Mouse (Mus musculus): ENCODE data around the gene Tgfbr3. TPM values are rescaled to one million over a fixed set of nuclear protein-coding genes. Genes with fewer than 3 reads are reported as not detected.
A peak's percentile ranks its signal among the peaks of the same experiment; 100 is the strongest.

The Tgfbr3 gene
- polyA plus RNA-seq, 1 experiment from 2014 or later, result 2.2 TPM

DNA sequence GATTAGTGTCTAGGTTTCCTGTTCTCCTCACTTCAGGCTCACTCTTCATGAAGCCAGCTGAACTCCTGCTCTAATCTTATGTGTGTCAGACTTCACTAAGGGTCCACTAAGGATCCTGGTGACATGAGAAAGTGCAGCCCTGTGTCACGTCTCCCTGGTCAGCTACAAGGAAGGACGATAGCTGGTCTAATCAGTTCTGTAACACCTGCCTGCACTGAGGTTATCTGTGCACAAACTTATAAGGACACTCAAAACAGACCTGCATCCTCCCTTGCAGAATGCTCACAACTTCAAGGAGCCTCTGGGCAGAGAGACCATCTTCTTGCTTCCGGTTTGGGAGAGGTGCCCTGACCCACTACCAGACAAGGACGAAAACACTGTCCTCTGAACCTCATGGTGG is 107.6 kb downstream of the Tgfbr3 start:
- no peak for DNase-seq (ENCODE audit: low spot score)
- 92% methylated on average over 4 of the region's 4 CpGs for WGBS
- H3K4me3 ChIP-seq (ENCODE audit: low read depth, low read length), result no peak overlapping the region

DNA sequence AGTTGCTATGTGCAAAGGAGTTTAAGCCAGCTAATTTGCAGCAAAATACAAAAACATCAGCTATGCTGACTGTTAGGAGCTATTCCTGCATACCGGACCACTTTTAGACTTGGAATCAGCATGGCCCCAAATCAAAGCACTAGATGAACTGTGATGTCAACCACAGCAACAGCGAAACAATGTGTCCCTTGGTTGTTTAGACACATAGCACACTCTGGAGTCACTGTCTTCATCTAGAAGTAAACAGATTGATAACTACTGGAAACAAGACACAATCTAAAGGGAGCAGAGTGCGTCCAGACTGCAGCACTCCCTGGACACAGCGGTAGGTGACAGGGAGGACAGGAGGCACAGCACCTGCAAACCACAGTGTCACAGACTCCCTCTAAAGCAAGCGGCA is 110.2 kb downstream of the Tgfbr3 start:
- H3K4me1 ChIP-seq (ENCODE audit: control insufficient read depth, insufficient read depth, low read length), result no peaks in the 10 kb centered on the region; the same call in 1 of the 2 replicates
- 89% methylated on average over 5 of the region's 5 CpGs for WGBS

More for the DNA sequence above, 107.6 kb downstream of the Tgfbr3 start:
- no peak overlapping the region for H3K9ac ChIP-seq (ENCODE audit: low read length)
- H3K9me3 ChIP-seq (replicated peaks; ENCODE audit: control insufficient read depth, low read length), result no peaks in the 10 kb centered on the region
- H3K36me3 ChIP-seq (ENCODE audit: control insufficient read depth, insufficient read depth, low read length), result no peaks in the 10 kb centered on the region
- no peaks in the 10 kb centered on the region; the same call in 1 of the 2 replicates for H3K4me1 ChIP-seq (ENCODE audit: control insufficient read depth, insufficient read depth, low read length)
- H3K27me3 ChIP-seq (replicated peaks; ENCODE audit: control insufficient read depth, insufficient read depth, low read length), result no peaks in the 10 kb centered on the region
- H3K27ac ChIP-seq (ENCODE audit: low read depth, low read length), result no peak overlapping the region
- H3K4me2 ChIP-seq (ENCODE audit: low read length), result no peak overlapping the region
- no peak for ATAC-seq

DNA sequence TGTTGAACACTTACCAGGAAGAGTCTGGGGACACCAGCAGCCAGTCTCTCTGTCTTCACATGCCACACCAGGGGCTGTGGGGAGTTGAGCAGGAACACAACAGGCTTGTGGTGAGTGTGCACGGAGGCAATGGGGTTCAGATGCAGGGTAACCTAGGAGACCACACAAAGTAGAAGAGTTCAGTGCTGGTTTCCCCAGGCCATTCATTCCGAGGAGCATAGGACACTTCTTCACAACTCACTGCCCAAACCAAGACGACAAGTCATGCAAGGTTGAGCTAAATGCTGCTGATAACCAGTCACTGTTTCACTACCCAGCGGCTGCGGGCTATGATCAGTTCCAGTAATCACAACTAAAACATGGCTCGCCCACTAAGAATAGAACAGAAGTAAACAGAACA is 111.6 kb downstream of the Tgfbr3 start:
- H3K27ac ChIP-seq (ENCODE audit: low read depth, low read length), result no peak overlapping the region
- no peak for ATAC-seq
- no peak for DNase-seq (ENCODE audit: low spot score)
- H3K4me3 ChIP-seq (ENCODE audit: low read depth, low read length), result no peak overlapping the region
- no peaks in the 10 kb centered on the region for H3K27me3 ChIP-seq (replicated peaks; ENCODE audit: control insufficient read depth, insufficient read depth, low read length)
- H3K9me3 ChIP-seq (replicated peaks; ENCODE audit: control insufficient read depth, low read length), result no peaks in the 10 kb centered on the region
- no peak overlapping the region for H3K9ac ChIP-seq (ENCODE audit: low read length)
- H3K4me2 ChIP-seq (ENCODE audit: low read length), result no peak overlapping the region
- H3K4me1 ChIP-seq (ENCODE audit: control insufficient read depth, insufficient read depth, low read length), result no peaks in the 10 kb centered on the region; the same call in 1 of the 2 replicates
- WGBS, result 60% methylated on average over 6 of the region's 6 CpGs
- no peaks in the 10 kb centered on the region for H3K36me3 ChIP-seq (ENCODE audit: control insufficient read depth, insufficient read depth, low read length)

More for the DNA sequence above, 110.2 kb downstream of the Tgfbr3 start:
- Histone ChIP-seq H3K4me2 (ENCODE audit: low read length) (no peak overlapping the region), H3K9me3 (replicated peaks; ENCODE audit: control insufficient read depth, low read length) (no peaks in the 10 kb centered on the region), H3K36me3 (ENCODE audit: control insufficient read depth, insufficient read depth, low read length) (no peaks in the 10 kb centered on the region), H3K9ac (ENCODE audit: low read length) (no peak overlapping the region), H3K27ac (ENCODE audit: low read depth, low read length) (no peak overlapping the region), H3K27me3 (replicated peaks; ENCODE audit: control insufficient read depth, insufficient read depth, low read length) (no peaks in the 10 kb centered on the region), H3K4me3 (ENCODE audit: low read depth, low read length) (no peak overlapping the region)
- no peak for ATAC-seq
- no peak for DNase-seq (ENCODE audit: low spot score)

DNA sequence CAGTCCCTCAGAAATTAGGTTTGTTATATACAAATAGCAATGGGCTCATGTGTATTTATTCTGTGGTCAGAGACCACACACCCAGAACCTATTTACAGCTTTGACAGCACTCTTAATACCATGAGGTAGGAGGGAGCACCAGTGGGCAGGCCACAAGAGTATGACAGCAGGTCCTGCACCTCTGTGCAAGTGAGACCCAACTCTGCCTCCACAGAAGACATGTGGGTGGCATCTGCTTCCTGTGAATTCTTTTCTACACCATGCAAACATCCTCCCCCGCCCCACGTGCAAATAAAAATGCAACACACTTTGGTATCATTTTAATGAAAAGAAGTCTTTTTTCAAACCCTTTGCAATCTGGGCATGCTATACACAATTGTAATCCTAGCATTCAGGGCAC is 112.2 kb downstream of the Tgfbr3 start:
- H3K27me3 ChIP-seq (replicated peaks; ENCODE audit: control insufficient read depth, insufficient read depth, low read length), result no peaks in the 10 kb centered on the region
- no peaks in the 10 kb centered on the region; the same call in 1 of the 2 replicates for H3K4me1 ChIP-seq (ENCODE audit: control insufficient read depth, insufficient read depth, low read length)
- ATAC-seq (no peak), DNase-seq (ENCODE audit: low spot score) (no peak)
- H3K4me3 ChIP-seq (ENCODE audit: low read depth, low read length), result no peak overlapping the region
- 72% methylated on average over 2 of the region's 2 CpGs for WGBS
- H3K36me3 ChIP-seq (ENCODE audit: control insufficient read depth, insufficient read depth, low read length), result no peaks in the 10 kb centered on the region
- no peak overlapping the region for H3K4me2 ChIP-seq (ENCODE audit: low read length)
- H3K9ac ChIP-seq (ENCODE audit: low read length), result no peak overlapping the region
- H3K27ac ChIP-seq (ENCODE audit: low read depth, low read length), result no peak overlapping the region
- H3K9me3 ChIP-seq (replicated peaks; ENCODE audit: control insufficient read depth, low read length), result no peaks in the 10 kb centered on the region

DNA sequence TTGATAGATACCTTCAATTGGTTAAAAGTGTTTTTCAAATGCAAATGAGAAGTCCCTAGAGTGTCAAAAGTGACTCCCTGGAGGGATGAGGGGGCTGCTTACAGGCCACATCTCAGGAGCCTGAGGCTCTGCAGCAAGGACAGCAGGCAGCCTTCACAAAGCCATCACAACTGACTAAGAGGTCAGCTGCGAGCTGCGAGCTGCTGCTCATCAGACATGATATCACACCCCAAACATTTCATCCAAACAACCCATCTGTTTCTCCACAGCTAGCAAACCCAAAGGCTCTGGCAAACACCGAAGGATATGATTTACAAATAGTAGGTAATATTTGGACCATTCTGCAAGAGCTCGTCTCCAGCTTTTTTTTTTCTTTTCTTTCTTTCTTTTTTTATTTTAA is 112.6 kb downstream of the Tgfbr3 start:
- Histone ChIP-seq H3K27me3 (replicated peaks; ENCODE audit: control insufficient read depth, insufficient read depth, low read length) (no peaks in the 10 kb centered on the region), H3K9ac (ENCODE audit: low read length) (no peak overlapping the region), H3K9me3 (replicated peaks; ENCODE audit: control insufficient read depth, low read length) (no peaks in the 10 kb centered on the region), H3K4me3 (ENCODE audit: low read depth, low read length) (no peak overlapping the region), H3K4me2 (ENCODE audit: low read length) (no peak overlapping the region), H3K27ac (ENCODE audit: low read depth, low read length) (no peak overlapping the region), H3K4me1 (ENCODE audit: control insufficient read depth, insufficient read depth, low read length) (no peaks in the 10 kb centered on the region; the same call in 1 of the 2 replicates), H3K36me3 (ENCODE audit: control insufficient read depth, insufficient read depth, low read length) (no peaks in the 10 kb centered on the region)
- ATAC-seq (no peak), DNase-seq (ENCODE audit: low spot score) (no peak)
- WGBS, result 38% methylated on average over 4 of the region's 4 CpGs

DNA sequence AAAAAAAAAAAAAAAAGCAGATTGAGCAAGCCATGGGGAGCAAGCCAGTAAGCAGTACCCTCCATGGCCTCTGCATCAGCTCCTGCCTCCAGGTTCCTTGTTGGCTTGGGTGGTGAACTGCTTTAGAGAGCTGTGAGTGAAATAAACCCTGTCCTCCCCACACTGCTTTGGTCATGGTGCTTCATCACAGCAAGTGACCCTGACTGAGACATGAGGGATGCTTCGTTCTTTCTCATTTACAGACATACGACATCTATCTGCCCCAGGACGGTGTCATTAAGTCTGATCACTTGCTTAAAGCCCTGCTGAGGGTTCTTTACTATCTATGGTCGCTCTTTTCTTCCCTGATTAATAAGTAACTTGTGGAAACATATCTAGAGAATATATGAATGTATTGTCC is 113.2 kb downstream of the Tgfbr3 start:
- Histone ChIP-seq H3K9me3 (replicated peaks; ENCODE audit: control insufficient read depth, low read length) (no peaks in the 10 kb centered on the region), H3K4me3 (ENCODE audit: low read depth, low read length) (no peak overlapping the region), H3K4me2 (ENCODE audit: low read length) (no peak overlapping the region), H3K27ac (ENCODE audit: low read depth, low read length) (no peak overlapping the region), H3K4me1 (ENCODE audit: control insufficient read depth, insufficient read depth, low read length) (no peaks in the 10 kb centered on the region; the same call in 1 of the 2 replicates), H3K36me3 (ENCODE audit: control insufficient read depth, insufficient read depth, low read length) (no peaks in the 10 kb centered on the region), H3K27me3 (replicated peaks; ENCODE audit: control insufficient read depth, insufficient read depth, low read length) (no peaks in the 10 kb centered on the region), H3K9ac (ENCODE audit: low read length) (no peak overlapping the region)
- DNase-seq (ENCODE audit: low spot score) (no peak), ATAC-seq (no peak)
- WGBS, result 88% methylated on average over 4 of the region's 4 CpGs

DNA sequence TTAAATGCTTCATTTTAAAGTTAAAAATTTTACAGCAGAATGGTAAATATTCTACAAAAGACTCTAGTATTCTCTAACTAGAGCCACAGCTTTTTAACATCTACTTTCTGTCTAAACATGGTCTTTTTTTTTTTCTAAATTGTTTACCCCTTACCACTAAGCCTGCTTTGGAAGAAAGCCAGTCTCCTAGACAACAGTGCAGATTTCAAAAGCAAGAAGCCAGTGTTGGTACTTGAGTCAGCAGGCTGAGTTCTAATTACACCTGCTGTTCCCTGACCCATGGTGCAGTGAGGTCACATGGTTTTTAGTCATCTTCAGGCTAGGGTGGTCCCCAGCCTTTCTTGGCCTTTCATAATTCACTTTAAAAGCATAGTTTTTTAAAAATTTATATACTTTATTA is 115.2 kb downstream of the Tgfbr3 start:
- H3K9me3 ChIP-seq (replicated peaks; ENCODE audit: control insufficient read depth, low read length), result no peaks in the 10 kb centered on the region
- no peak overlapping the region for H3K4me2 ChIP-seq (ENCODE audit: low read length)
- DNase-seq (ENCODE audit: low spot score) (peak; percentile 72), ATAC-seq (no peak)
- H3K27me3 ChIP-seq (replicated peaks; ENCODE audit: control insufficient read depth, insufficient read depth, low read length), result no peaks in the 10 kb centered on the region
- no peak overlapping the region for H3K4me3 ChIP-seq (ENCODE audit: low read depth, low read length)
- H3K36me3 ChIP-seq (ENCODE audit: control insufficient read depth, insufficient read depth, low read length), result no peaks in the 10 kb centered on the region
- H3K27ac ChIP-seq (ENCODE audit: low read depth, low read length), result no peak overlapping the region
- H3K4me1 ChIP-seq (ENCODE audit: control insufficient read depth, insufficient read depth, low read length), result no peaks in the 10 kb centered on the region; the same call in 1 of the 2 replicates
- no peak overlapping the region for H3K9ac ChIP-seq (ENCODE audit: low read length)

DNA sequence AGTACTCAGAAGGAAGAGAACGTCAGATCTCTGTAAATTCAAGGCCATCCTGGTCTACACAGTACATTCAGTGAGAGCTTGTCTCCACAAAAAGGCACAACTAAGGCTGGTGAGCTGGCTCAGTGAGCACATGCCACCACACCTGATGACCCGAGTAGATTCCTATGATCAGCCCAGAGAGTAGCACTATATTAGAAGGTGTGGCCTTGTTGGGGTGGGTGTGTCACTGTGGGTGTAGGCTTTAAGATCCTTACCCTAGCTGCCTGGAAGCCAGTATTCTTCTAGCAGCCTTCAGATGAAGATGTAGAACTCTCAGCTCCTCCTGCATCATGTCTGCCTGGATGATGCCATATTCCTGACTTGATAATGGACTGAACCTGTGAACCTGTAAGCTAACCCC is 115.9 kb downstream of the Tgfbr3 start:
- no peaks in the 10 kb centered on the region for H3K9me3 ChIP-seq (replicated peaks; ENCODE audit: control insufficient read depth, low read length)
- ATAC-seq, result no peak
- no peak overlapping the region for H3K9ac ChIP-seq (ENCODE audit: low read length)
- no peaks in the 10 kb centered on the region; the same call in 1 of the 2 replicates for H3K4me1 ChIP-seq (ENCODE audit: control insufficient read depth, insufficient read depth, low read length)
- H3K4me2 ChIP-seq (ENCODE audit: low read length), result no peak overlapping the region
- no peak overlapping the region for H3K4me3 ChIP-seq (ENCODE audit: low read depth, low read length)
- H3K27me3 ChIP-seq (replicated peaks; ENCODE audit: control insufficient read depth, insufficient read depth, low read length), result no peaks in the 10 kb centered on the region
- DNase-seq (ENCODE audit: low spot score), result no peak
- 81% methylated on average over 2 of the region's 2 CpGs for WGBS
- no peaks in the 10 kb centered on the region for H3K36me3 ChIP-seq (ENCODE audit: control insufficient read depth, insufficient read depth, low read length)
- H3K27ac ChIP-seq (ENCODE audit: low read depth, low read length), result no peak overlapping the region

DNA sequence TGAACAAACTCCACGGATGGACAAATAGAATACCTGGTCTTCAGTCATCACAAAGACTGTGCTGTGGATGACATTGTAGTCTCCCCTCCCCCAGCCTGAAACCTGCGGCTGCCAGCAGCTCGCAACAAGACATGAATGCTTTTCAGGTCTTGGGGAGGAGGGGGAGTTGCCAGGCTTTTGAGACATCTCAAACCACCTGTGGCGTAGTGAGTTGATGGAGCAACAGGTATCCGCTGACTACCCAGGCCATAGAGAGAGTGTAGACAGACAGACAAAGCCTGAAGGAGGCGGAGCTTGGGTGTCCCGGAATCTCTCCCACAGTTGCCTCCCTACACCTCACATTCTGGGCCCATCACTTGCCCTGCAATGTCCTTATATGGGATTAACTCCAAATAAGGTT is 117.6 kb downstream of the Tgfbr3 start:
- WGBS, result 60% methylated on average over 7 of the region's 7 CpGs
- peaks cover 11% of the 10 kb centered on the region for H3K4me1 ChIP-seq (ENCODE audit: control insufficient read depth, insufficient read depth, low read length)
- H3K9ac ChIP-seq (ENCODE audit: low read length), result no peak overlapping the region
- no peak overlapping the region for H3K27ac ChIP-seq (ENCODE audit: low read depth, low read length)
- H3K36me3 ChIP-seq (ENCODE audit: control insufficient read depth, insufficient read depth, low read length), result no peaks in the 10 kb centered on the region
- no peaks in the 10 kb centered on the region; the same call in 1 of the 2 replicates for H3K27me3 ChIP-seq (replicated peaks; ENCODE audit: control insufficient read depth, insufficient read depth, low read length)
- ATAC-seq (no peak), DNase-seq (ENCODE audit: low spot score) (no peak)
- H3K4me3 ChIP-seq (ENCODE audit: low read depth, low read length), result no peak overlapping the region
- H3K9me3 ChIP-seq (replicated peaks; ENCODE audit: control insufficient read depth, low read length), result no peaks in the 10 kb centered on the region
- no peak overlapping the region for H3K4me2 ChIP-seq (ENCODE audit: low read length)

Measured in forebrain, embryonic 14.5 days (tissue).